8 mouse cellular contexts compared by ENCODE assay signal in the genomic region with DNA sequence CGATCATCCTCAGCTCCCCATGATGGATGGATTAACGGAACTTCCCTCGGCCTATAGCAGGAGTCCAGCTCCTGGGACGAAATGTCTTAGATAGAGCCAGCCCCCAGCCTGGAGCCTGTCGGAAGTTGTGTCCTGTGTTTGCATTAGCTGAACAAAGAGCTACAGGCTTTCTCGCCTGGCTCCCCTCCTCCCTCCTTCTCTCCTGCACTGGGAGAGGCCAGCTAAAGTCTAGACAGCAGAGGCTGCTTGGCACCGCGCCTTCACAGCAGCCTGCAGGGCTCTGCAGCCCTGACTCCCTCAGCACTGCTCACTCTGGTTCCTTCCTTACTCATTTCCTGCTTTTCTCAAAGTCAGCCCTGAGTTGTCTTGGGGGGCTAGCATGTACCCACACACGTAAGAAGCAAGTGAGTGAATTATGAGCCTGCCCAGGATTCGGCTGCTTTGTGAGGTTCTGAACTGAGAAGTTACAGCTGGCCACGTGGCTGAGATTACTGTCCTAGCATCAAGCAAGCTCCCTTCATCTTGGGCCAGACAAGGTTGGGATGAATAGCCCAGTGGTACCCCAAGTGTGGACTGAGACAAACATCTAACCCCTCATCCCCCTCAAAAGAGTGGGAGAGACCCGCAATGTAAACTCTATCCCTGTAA. TPM values are rescaled to one million over a fixed set of nuclear protein-coding genes. Genes with fewer than 3 reads are reported as not detected.
DNase-seq lines count a peak whose midpoint lies in the region; ATAC-seq and TF ChIP-seq lines count a peak whose summit lies in the region.

No protein-coding gene starts in this region.

- peaks cover 92% of the 10 kb centered on the region for H3K4me1 ChIP-seq in embryonic facial prominence, embryonic 13.5 days
- H3K4me1 ChIP-seq in heart, embryonic 14.5 days (ENCODE audit: control insufficient read depth in 2 of 2, insufficient read depth in 2 of 2, low read length in 2 of 2), result peaks cover 42 to 83% of the 10 kb centered on the region in 2 experiments
- peaks cover 83% of the 10 kb centered on the region for H3K4me1 ChIP-seq in kidney, embryonic 15.5 days
- H3K4me1 ChIP-seq in lung, postnatal 0 days (ENCODE audit: insufficient read depth, low read depth, low read length), result peaks cover 35% of the 10 kb centered on the region

- peak overlapping the region; percentile 38 for H3K4me2 ChIP-seq in embryonic facial prominence, embryonic 13.5 days
- H3K4me2 ChIP-seq in heart, embryonic 14.5 days (ENCODE audit: low read length), result peak overlapping the region; percentile 31
- peak overlapping the region; percentile 36; the same call in 1 of the 2 replicates for H3K4me2 ChIP-seq in kidney, embryonic 15.5 days
- peak overlapping the region; percentile 27; the same call in 1 of the 2 replicates for H3K4me2 ChIP-seq in lung, postnatal 0 days (replicated peaks; ENCODE audit: low read depth, low read length)

- ATAC-seq in embryonic facial prominence, embryonic 13.5 days (ENCODE audit: insufficient number of reproducible peaks, insufficient read depth, low FRiP score, low TSS enrichment, low read depth), result peak; percentile 87
- peak; percentile 89 for ATAC-seq in heart, embryonic 14.5 days (ENCODE audit: insufficient number of reproducible peaks, insufficient read depth, low FRiP score, low read depth)
- ATAC-seq in kidney, embryonic 15.5 days (replicated peaks; ENCODE audit: low FRiP score), result peak; percentile 93
- ATAC-seq in lung, postnatal 0 days, result peak; percentile 93

- peak overlapping the region; percentile 40 for H3K9ac ChIP-seq in embryonic facial prominence, embryonic 13.5 days
- peak overlapping the region; percentile 52 for H3K9ac ChIP-seq in heart, embryonic 14.5 days (ENCODE audit: low read length)
- H3K9ac ChIP-seq in kidney, embryonic 15.5 days, result no peak overlapping the region
- no peak overlapping the region for H3K9ac ChIP-seq in lung, postnatal 0 days (replicated peaks; ENCODE audit: low read depth)

- H3K27me3 ChIP-seq in embryonic facial prominence, embryonic 13.5 days, result no peaks in the 10 kb centered on the region
- H3K27me3 ChIP-seq in heart, embryonic 14.5 days (ENCODE audit: control insufficient read depth, insufficient read depth, low read length), result no peaks in the 10 kb centered on the region
- H3K27me3 ChIP-seq in kidney, embryonic 15.5 days, result no peaks in the 10 kb centered on the region
- no peaks in the 10 kb centered on the region for H3K27me3 ChIP-seq in lung, postnatal 0 days (replicated peaks; ENCODE audit: insufficient read depth, low read length)

- peak; percentile 53 for TF ChIP-seq EP300 in lung, postnatal 0 days (IDR thresholded peaks at IDR 0.05)

- no peak for TF ChIP-seq CTCF in lung, postnatal 0 days (IDR thresholded peaks at IDR 0.05)

- peaks cover 42% of the 10 kb centered on the region for H3K36me3 ChIP-seq in embryonic facial prominence, embryonic 13.5 days
- H3K36me3 ChIP-seq in heart, embryonic 14.5 days (ENCODE audit: control insufficient read depth, insufficient read depth, low read length), result peaks cover 48% of the 10 kb centered on the region
- H3K36me3 ChIP-seq in kidney, embryonic 15.5 days, result peaks cover 57% of the 10 kb centered on the region
- no peaks in the 10 kb centered on the region for H3K36me3 ChIP-seq in lung, postnatal 0 days (ENCODE audit: insufficient read depth, low read length)

- no peaks in the 10 kb centered on the region for H3K9me3 ChIP-seq in embryonic facial prominence, embryonic 13.5 days
- no peaks in the 10 kb centered on the region for H3K9me3 ChIP-seq in heart, embryonic 14.5 days (ENCODE audit: control insufficient read depth, low read length)
- no peaks in the 10 kb centered on the region for H3K9me3 ChIP-seq in kidney, embryonic 15.5 days (replicated peaks)
- H3K9me3 ChIP-seq in lung, postnatal 0 days (ENCODE audit: low read length), result no peaks in the 10 kb centered on the region

- H3K27ac ChIP-seq in embryonic facial prominence, embryonic 13.5 days, result peak overlapping the region; percentile 94
- H3K27ac ChIP-seq in heart, embryonic 14.5 days (replicated peaks in 1 of 2; ENCODE audit: control insufficient read depth in 1 of 2, insufficient read depth in 1 of 2, low read depth in 2 of 2, low read length in 2 of 2), result peak overlapping the region; percentile 91 to 94
- peak overlapping the region; percentile 93 for H3K27ac ChIP-seq in kidney, embryonic 15.5 days
- peak overlapping the region; percentile 55 for H3K27ac ChIP-seq in lung, postnatal 0 days (ENCODE audit: low read length)

- 14% methylated on average over 12 of the region's 12 CpGs for WGBS in embryonic facial prominence, embryonic 13.5 days
- WGBS in heart, embryonic 14.5 days, result 18% methylated on average over 12 of the region's 12 CpGs
- 10% methylated on average over 12 of the region's 12 CpGs for WGBS in kidney, embryonic 15.5 days
- WGBS in lung, postnatal 0 days, result 13% methylated on average over 12 of the region's 12 CpGs

- no peak overlapping the region for H3K4me3 ChIP-seq in embryonic facial prominence, embryonic 13.5 days
- no peak overlapping the region for H3K4me3 ChIP-seq in heart, embryonic 14.5 days (ENCODE audit: control insufficient read depth in 1 of 2, insufficient read depth in 1 of 2, low read depth in 1 of 2, low read length in 2 of 2)
- H3K4me3 ChIP-seq in kidney, embryonic 15.5 days (replicated peaks), result no peak overlapping the region
- no peak overlapping the region for H3K4me3 ChIP-seq in lung, postnatal 0 days (ENCODE audit: low read depth, low read length)

- peak; percentile 58 for DNase-seq in layer of hippocampus, postnatal 10 days (ENCODE audit: low spot score in 2 of 2)
- no peak for DNase-seq in layer of hippocampus, adult 8-10 months (ENCODE audit: low spot score in 2 of 2)
- peak; percentile 94 for DNase-seq in lung, postnatal 0 days (ENCODE audit: low spot score)
- peak; percentile 61 for DNase-seq in retina, embryonic 14.5 days (ENCODE audit: low spot score)
- no peak for DNase-seq in layer of hippocampus, adult 9-10 months (ENCODE audit: low spot score)

RNA-seq across cellular contexts. Expression of a gene that starts 11.8 kb away (rescaled TPM):
- total RNA-seq in layer of hippocampus, postnatal 10 days (2021), result 10 to 100 TPM; 74.6 to 75.2 TPM
- total RNA-seq in layer of hippocampus, adult 8-10 months (2022), result 10 to 100 TPM; 33.3 to 45.7 (median 36.2) TPM
- 683 and 792 TPM in 2 replicates for polyA plus RNA-seq in embryonic facial prominence, embryonic 13.5 days (2015; fragmentation: Nextera tagmentation; extraction: Ambion mirVana)
- 537 and 600 TPM in 2 replicates for polyA plus RNA-seq in heart, embryonic 14.5 days (2014; fragmentation: Nextera tagmentation; extraction: Ambion mirVana)
- 557 and 571 TPM in 2 replicates for polyA plus RNA-seq in kidney, embryonic 15.5 days (2015; fragmentation: Nextera tagmentation; extraction: Ambion mirVana)
- polyA plus RNA-seq in lung, postnatal 0 days (2015; fragmentation: Nextera tagmentation; extraction: Ambion mirVana), result 305 and 333 TPM in 2 replicates

Comparison
In these comparisons a context has a peak if more than half of its experiments do, and no peak if none do; other contexts are left out.
1. DNase-seq: peak in layer of hippocampus, postnatal 10 days (2 of 2), lung, postnatal 0 days (single experiment) and retina, embryonic 14.5 days (single experiment); none in layer of hippocampus, adult 8-10 months (0 of 2) and layer of hippocampus, adult 9-10 months (single experiment).
2. H3K9ac ChIP-seq: peak in embryonic facial prominence, embryonic 13.5 days (single experiment) and heart, embryonic 14.5 days (single experiment); none in kidney, embryonic 15.5 days (single experiment) and lung, postnatal 0 days (single experiment).
3. Peak in every context shown above with its lines, with median percentiles within 50 percentile points of each other: ATAC-seq, H3K27ac ChIP-seq and H3K4me2 ChIP-seq.